Mouse (Mus musculus): ENCODE measurements around the gene Zfp384. TPM values are rescaled to one million over a fixed set of nuclear protein-coding genes. Genes with fewer than 3 reads are reported as not detected.
A peak's percentile ranks its signal among the peaks of the same experiment; 100 is the strongest.

Zfp384 gene
- total RNA-seq, 1 experiment from 2014 or later, result 58.1 TPM

GRCm38 (mm10) chr6:125071170-125071895, 62.4 kb downstream of the Zfp384 start:
- peak; percentile 69 for ATAC-seq (ENCODE audit: extremely low read depth, insufficient number of reproducible peaks, low FRiP score, poor library complexity, severe bottlenecking)

DNA sequence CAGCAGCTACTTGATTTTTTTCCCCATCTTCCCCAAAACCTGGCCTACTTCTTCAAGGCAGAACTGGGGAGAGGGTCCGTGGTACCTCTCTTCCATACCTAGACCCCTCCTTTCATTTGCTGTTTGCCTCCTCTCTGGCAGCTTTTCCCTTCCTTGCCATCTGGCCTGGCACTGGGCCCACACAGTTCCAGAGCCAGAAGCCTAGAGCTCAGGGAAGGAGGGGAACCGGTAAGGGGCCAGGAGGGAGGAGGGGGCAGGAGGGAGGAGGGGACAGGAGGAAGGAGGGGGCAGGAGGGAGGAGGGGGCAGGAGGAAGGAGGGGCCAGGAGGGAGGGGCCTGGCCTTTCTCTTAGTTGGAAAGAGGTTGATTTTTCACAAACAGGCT, 62.9 kb downstream of the Zfp384 start:
- ATAC-seq (ENCODE audit: extremely low read depth, insufficient number of reproducible peaks, low FRiP score, poor library complexity, severe bottlenecking), result no peak

- ATAC-seq (ENCODE audit: extremely low read depth, insufficient number of reproducible peaks, low FRiP score, poor library complexity, severe bottlenecking), result peak; percentile 51; the same call in 1 of the 2 replicates
Measured at GRCm38 (mm10) chr6:125073825-125074224, 64.9 kb downstream of the Zfp384 start.

DNA sequence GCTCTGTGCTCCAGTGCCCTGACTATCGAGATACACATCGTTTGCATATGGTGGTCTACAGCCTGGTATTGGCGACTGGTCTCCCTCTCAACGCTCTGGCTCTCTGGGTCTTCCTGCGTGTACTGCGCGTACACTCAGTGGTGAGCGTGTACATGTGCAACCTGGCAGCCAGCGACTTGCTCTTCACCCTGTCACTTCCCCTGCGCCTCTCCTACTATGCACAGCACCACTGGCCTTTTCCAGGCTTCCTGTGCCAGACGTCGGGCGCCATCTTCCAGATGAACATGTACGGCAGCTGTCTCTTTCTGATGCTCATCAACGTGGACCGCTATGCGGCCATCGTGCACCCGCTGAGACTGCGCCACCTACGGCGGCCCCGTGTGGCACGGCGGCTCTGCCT, 72.4 kb downstream of the Zfp384 start:
- no peak for ATAC-seq (ENCODE audit: extremely low read depth, insufficient number of reproducible peaks, low FRiP score, poor library complexity, severe bottlenecking)

GRCm38 (mm10) chr6:125081797-125082560, 73.0 kb downstream of the Zfp384 start:
- ATAC-seq (ENCODE audit: extremely low read depth, insufficient number of reproducible peaks, low FRiP score, poor library complexity, severe bottlenecking), result no peak

- ATAC-seq (ENCODE audit: extremely low read depth, insufficient number of reproducible peaks, low FRiP score, poor library complexity, severe bottlenecking), result no peak
Measured at GRCm38 (mm10) chr6:125082801-125083386, 73.9 kb downstream of the Zfp384 start.

- peak; percentile 86 for ATAC-seq (ENCODE audit: extremely low read depth, insufficient number of reproducible peaks, low FRiP score, poor library complexity, severe bottlenecking)
Measured at GRCm38 (mm10) chr6:125084424-125084823, 75.5 kb downstream of the Zfp384 start.

Other genes with a start within 250 kb of the Zfp384 start
- not detected in 2 replicates for gene Eno2, start 239.5 kb upstream of the Zfp384 start, total RNA-seq (2017)
- gene Lrrc23, start 229.4 kb upstream of the Zfp384 start, total RNA-seq (2017), result 6.8 and 7.9 TPM in 2 replicates
- 10.5 and 10.9 TPM in 2 replicates for gene Spsb2, start 200.5 kb upstream of the Zfp384 start, total RNA-seq (2017)
- gene Tpi1, start 194.8 kb upstream of the Zfp384 start, total RNA-seq (2017), result 43.0 and 64.8 TPM in 2 replicates
- 35.1 and 50.1 TPM in 2 replicates for gene Usp5, start 179.7 kb upstream of the Zfp384 start, total RNA-seq (2017)
- gene Cdca3, start 179.6 kb upstream of the Zfp384 start, total RNA-seq (2017), result 1.4 and 3.0 TPM in 2 replicates
- gene Gnb3, start 168.9 kb upstream of the Zfp384 start, total RNA-seq (2017), result 0.70 TPM in 1 of 2 replicates, not detected in the other
- not detected in 2 replicates for gene P3h3, start 151.4 kb upstream of the Zfp384 start, total RNA-seq (2017)
- gene Gpr162, start 145.2 kb upstream of the Zfp384 start, total RNA-seq (2017), result not detected in 2 replicates
- 6.8 and 7.1 TPM in 2 replicates for gene Cd4, start 120.9 kb upstream of the Zfp384 start, total RNA-seq (2017)
- 0.25 and 0.70 TPM in 2 replicates for gene Lag3, start 97.4 kb upstream of the Zfp384 start, total RNA-seq (2017)
- gene Ptms, start 89.0 kb upstream of the Zfp384 start, total RNA-seq (2017), result 94.0 and 109 TPM in 2 replicates
- gene Mlf2, start 77.8 kb upstream of the Zfp384 start, total RNA-seq (2017), result 56.3 and 57.7 TPM in 2 replicates
- 19.1 and 23.7 TPM in 2 replicates for gene Cops7a, start 43.6 kb upstream of the Zfp384 start, total RNA-seq (2017)
- gene Pianp, start 12.5 kb upstream of the Zfp384 start, total RNA-seq (2017), result not detected in 2 replicates
- gene Ing4, start 30.6 kb downstream of the Zfp384 start, total RNA-seq (2017), result 136 and 143 TPM in 2 replicates
- 26.8 and 32.7 TPM in 2 replicates for gene Acrbp, start 40.5 kb downstream of the Zfp384 start, total RNA-seq (2017)
- gene Lpar5, start 58.8 kb downstream of the Zfp384 start, total RNA-seq (2017), result 1.6 and 3.1 TPM in 2 replicates
- 363 and 367 TPM in 2 replicates for gene Chd4, start 86.8 kb downstream of the Zfp384 start, total RNA-seq (2017)
- 26.8 and 26.9 TPM in 2 replicates for gene Nop2, start 122.8 kb downstream of the Zfp384 start, total RNA-seq (2017)
- gene Iffo1, start 136.1 kb downstream of the Zfp384 start, total RNA-seq (2017), result 36.6 and 37.5 TPM in 2 replicates
- 562 and 577 TPM in 2 replicates for gene Gapdh, start 157.3 kb downstream of the Zfp384 start, total RNA-seq (2017)
- gene Ncapd2, start 182.6 kb downstream of the Zfp384 start, total RNA-seq (2017), result 42.5 and 66.2 TPM in 2 replicates
- gene Mrpl51, start 182.7 kb downstream of the Zfp384 start, total RNA-seq (2017), result 23.8 and 25.4 TPM in 2 replicates
- gene Vamp1, start 206.4 kb downstream of the Zfp384 start, total RNA-seq (2017), result 56.0 and 57.8 TPM in 2 replicates
- gene Tapbpl, start 222.7 kb downstream of the Zfp384 start, total RNA-seq (2017), result 22.1 and 24.0 TPM in 2 replicates
- gene Cd27, start 227.9 kb downstream of the Zfp384 start, total RNA-seq (2017), result 23.3 and 25.0 TPM in 2 replicates